Mouse (Mus musculus) bone marrow macrophage, adult 2 months (primary cell): ENCODE results near the gene Gpx4.

Experiments used
- CTCF ChIP-seq: IDR thresholded peaks from 2 replicates; pipeline ENCODE4 v1.5.1; 2012; ENCODE audit warnings: low read depth, mild to moderate bottlenecking, low read length, moderate library complexity
- POLR2A ChIP-seq: IDR thresholded peaks from 2 replicates; pipeline ENCODE4 v1.6.1; 2012; ENCODE audit warnings: mild to moderate bottlenecking, low read depth, low read length, borderline replicate concordance

- TF ChIP-seq CTCF (peak; percentile 45; the same call in 1 of the 2 replicates), POLR2A (no peak)
These were observed 32.3 kb upstream of the Gpx4 start for GRCm38 (mm10) chr10:80014484-80015290.
